Mouse (Mus musculus): ENCODE measurements around the gene Adgrd1. TPM values are rescaled to one million over a fixed set of nuclear protein-coding genes. Genes with fewer than 3 reads are reported as not detected.
A peak's percentile ranks its signal among the peaks of the same experiment; 100 is the strongest.

Adgrd1 gene
- polyA plus RNA-seq, 1 experiment: not detected

- Histone ChIP-seq H3K4me1 (ENCODE audit: control insufficient read depth, insufficient read depth, low read length) (no peaks in the 10 kb centered on the region), H3K4me3 (ENCODE audit: insufficient read depth, low read length) (no peak overlapping the region), H3K27ac (ENCODE audit: insufficient read depth, low read depth, low read length) (no peak overlapping the region)
- TF ChIP-seq CTCF (IDR thresholded peaks at IDR 0.05; ENCODE audit: low read depth, low read length) (no peak), POLR2A (IDR thresholded peaks at IDR 0.05; ENCODE audit: borderline replicate concordance, low read depth, low read length) (no peak)
These were observed 73.0 kb downstream of the Adgrd1 start for GRCm38 (mm10) chr5:129169567-129169966.

- TF ChIP-seq CTCF (IDR thresholded peaks at IDR 0.05; ENCODE audit: low read depth, low read length) (no peak), POLR2A (IDR thresholded peaks at IDR 0.05; ENCODE audit: borderline replicate concordance, low read depth, low read length) (no peak)
- Histone ChIP-seq H3K27ac (ENCODE audit: insufficient read depth, low read depth, low read length) (no peak overlapping the region), H3K4me1 (ENCODE audit: control insufficient read depth, insufficient read depth, low read length) (no peaks in the 10 kb centered on the region), H3K4me3 (ENCODE audit: insufficient read depth, low read length) (no peak overlapping the region)
These were observed 76.0 kb downstream of the Adgrd1 start for GRCm38 (mm10) chr5:129172533-129172932.

- Histone ChIP-seq H3K4me1 (ENCODE audit: control insufficient read depth, insufficient read depth, low read length) (no peaks in the 10 kb centered on the region), H3K4me3 (ENCODE audit: insufficient read depth, low read length) (no peak overlapping the region), H3K27ac (ENCODE audit: insufficient read depth, low read depth, low read length) (no peak overlapping the region)
- TF ChIP-seq POLR2A (IDR thresholded peaks at IDR 0.05; ENCODE audit: borderline replicate concordance, low read depth, low read length) (no peak), CTCF (IDR thresholded peaks at IDR 0.05; ENCODE audit: low read depth, low read length) (no peak)
These were observed 79.4 kb downstream of the Adgrd1 start for GRCm38 (mm10) chr5:129175925-129176324.

GRCm38 (mm10) chr5:129177697-129178511, 81.4 kb downstream of the Adgrd1 start:
- H3K4me3 ChIP-seq (ENCODE audit: insufficient read depth, low read length): no peak overlapping the region
- TF ChIP-seq POLR2A (IDR thresholded peaks at IDR 0.05; ENCODE audit: borderline replicate concordance, low read depth, low read length) (no peak), CTCF (IDR thresholded peaks at IDR 0.05; ENCODE audit: low read depth, low read length) (peak; percentile 24; the same call in 1 of the 2 replicates)

DNA sequence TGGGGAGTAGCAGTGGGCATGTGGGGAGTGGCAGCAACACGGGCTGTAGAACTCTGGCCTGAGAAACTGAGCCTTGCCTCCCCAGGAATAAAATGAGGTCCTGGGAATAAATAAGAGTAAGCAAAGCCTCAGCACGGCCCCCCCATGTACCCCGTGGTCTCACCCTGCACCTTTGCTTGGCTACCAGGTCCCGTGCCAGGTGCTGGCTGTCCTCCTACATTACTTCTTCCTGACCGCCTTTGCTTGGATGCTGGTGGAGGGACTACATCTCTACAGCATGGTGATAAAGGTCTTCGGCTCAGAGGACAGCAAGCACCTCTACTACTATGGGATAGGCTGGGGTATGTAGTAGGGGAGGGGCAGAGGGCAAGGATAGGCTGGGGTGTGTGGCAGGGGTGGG, 82.8 kb downstream of the Adgrd1 start:
- Histone ChIP-seq H3K4me1 (ENCODE audit: control insufficient read depth, insufficient read depth, low read length) (no peaks in the 10 kb centered on the region), H3K27ac (ENCODE audit: insufficient read depth, low read depth, low read length) (no peak overlapping the region), H3K4me3 (ENCODE audit: insufficient read depth, low read length) (no peak overlapping the region)
- no peak for TF ChIP-seq POLR2A (IDR thresholded peaks at IDR 0.05; ENCODE audit: borderline replicate concordance, low read depth, low read length)
- no peak for TF ChIP-seq CTCF (IDR thresholded peaks at IDR 0.05; ENCODE audit: low read depth, low read length)

More at GRCm38 (mm10) chr5:129177697-129178511, 81.4 kb downstream of the Adgrd1 start:
- no peaks in the 10 kb centered on the region for H3K4me1 ChIP-seq (ENCODE audit: control insufficient read depth, insufficient read depth, low read length)
- no peak overlapping the region for H3K27ac ChIP-seq (ENCODE audit: insufficient read depth, low read depth, low read length)

- Histone ChIP-seq H3K4me1 (ENCODE audit: control insufficient read depth, insufficient read depth, low read length) (no peaks in the 10 kb centered on the region), H3K4me3 (ENCODE audit: insufficient read depth, low read length) (no peak overlapping the region), H3K27ac (ENCODE audit: insufficient read depth, low read depth, low read length) (no peak overlapping the region)
- TF ChIP-seq CTCF (IDR thresholded peaks at IDR 0.05; ENCODE audit: low read depth, low read length) (no peak), POLR2A (IDR thresholded peaks at IDR 0.05; ENCODE audit: borderline replicate concordance, low read depth, low read length) (no peak)
These were observed 83.6 kb downstream of the Adgrd1 start for GRCm38 (mm10) chr5:129179995-129180714.

DNA sequence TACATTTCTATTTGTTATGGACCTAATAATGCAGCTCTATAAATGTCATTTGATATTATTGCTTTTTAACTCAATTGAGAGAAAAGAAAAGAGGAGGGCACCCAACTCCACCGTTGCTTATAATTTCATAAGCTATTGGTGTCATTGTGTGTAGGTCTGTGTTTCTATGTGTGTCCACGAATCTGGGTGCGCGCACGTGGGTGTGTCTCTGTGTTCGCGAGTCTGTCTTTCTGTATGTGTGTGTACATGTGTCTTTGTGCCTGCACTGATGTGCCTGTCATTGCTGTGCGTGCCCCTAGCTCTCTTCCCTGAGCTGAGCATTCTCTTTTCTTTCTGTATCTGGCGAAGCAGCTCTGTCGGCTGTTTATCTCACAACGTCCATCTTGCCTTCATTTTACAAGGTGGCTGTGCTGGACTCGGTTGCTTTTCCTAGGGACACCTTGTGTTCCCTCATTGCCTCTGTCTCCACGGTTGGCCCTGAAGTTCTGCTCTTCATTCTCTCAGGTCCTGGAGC, 84.2 kb downstream of the Adgrd1 start:
- no peak overlapping the region for H3K27ac ChIP-seq (ENCODE audit: insufficient read depth, low read depth, low read length)
- no peak for TF ChIP-seq CTCF (IDR thresholded peaks at IDR 0.05; ENCODE audit: low read depth, low read length)
- no peak for TF ChIP-seq POLR2A (IDR thresholded peaks at IDR 0.05; ENCODE audit: borderline replicate concordance, low read depth, low read length)
- no peak overlapping the region for H3K4me3 ChIP-seq (ENCODE audit: insufficient read depth, low read length)

GRCm38 (mm10) chr5:129181450-129181849, 84.9 kb downstream of the Adgrd1 start:
- TF ChIP-seq POLR2A (IDR thresholded peaks at IDR 0.05; ENCODE audit: borderline replicate concordance, low read depth, low read length): no peak
- H3K27ac ChIP-seq (ENCODE audit: insufficient read depth, low read depth, low read length): no peak overlapping the region

More for the DNA sequence above, 84.2 kb downstream of the Adgrd1 start:
- no peaks in the 10 kb centered on the region for H3K4me1 ChIP-seq (ENCODE audit: control insufficient read depth, insufficient read depth, low read length)

DNA sequence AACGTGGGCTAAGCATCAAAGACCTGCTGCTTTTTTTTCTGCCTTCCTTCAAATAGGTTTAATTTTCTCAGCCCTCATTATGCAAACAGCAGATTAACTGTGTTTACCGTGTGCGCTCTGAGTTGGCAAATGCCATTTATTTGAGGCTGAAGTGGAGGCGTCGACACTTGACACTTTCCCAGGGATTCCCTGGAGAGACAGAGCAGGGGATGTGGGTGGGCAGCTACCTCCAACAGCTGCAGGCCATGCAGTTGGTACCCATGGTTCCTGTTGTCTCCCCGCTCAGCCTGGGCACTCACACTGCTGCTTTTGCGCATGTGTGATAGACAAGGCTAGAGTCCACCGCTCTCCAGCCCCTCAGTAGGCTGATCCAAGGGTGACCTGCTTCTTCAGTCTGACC, 86.0 kb downstream of the Adgrd1 start:
- Histone ChIP-seq H3K27ac (ENCODE audit: insufficient read depth, low read depth, low read length) (no peak overlapping the region), H3K4me3 (ENCODE audit: insufficient read depth, low read length) (no peak overlapping the region), H3K4me1 (ENCODE audit: control insufficient read depth, insufficient read depth, low read length) (no peaks in the 10 kb centered on the region)
- TF ChIP-seq CTCF (IDR thresholded peaks at IDR 0.05; ENCODE audit: low read depth, low read length): no peak
- no peak for TF ChIP-seq POLR2A (IDR thresholded peaks at IDR 0.05; ENCODE audit: borderline replicate concordance, low read depth, low read length)

More at GRCm38 (mm10) chr5:129181450-129181849, 84.9 kb downstream of the Adgrd1 start:
- H3K4me3 ChIP-seq (ENCODE audit: insufficient read depth, low read length): no peak overlapping the region
- no peaks in the 10 kb centered on the region for H3K4me1 ChIP-seq (ENCODE audit: control insufficient read depth, insufficient read depth, low read length)

DNA sequence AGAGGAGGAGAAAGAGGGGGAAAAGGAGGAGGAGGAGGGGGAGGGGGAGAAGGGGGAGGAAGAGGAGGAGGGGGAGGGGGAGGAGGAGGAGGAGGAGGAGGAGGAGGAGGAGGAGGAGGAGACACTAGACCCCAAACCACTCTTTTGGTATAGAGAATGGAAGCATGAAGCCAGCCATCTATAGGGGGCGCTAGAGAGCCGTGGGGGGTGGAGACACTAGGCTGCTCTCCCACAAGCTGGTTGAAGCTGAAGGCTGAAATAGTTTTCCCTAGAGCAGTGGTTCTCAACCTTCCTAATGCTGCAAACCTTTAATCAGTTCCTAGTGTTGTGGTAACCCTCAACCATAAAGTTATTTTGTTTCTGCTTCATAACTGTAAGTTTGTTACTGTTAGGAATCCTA, 89.7 kb downstream of the Adgrd1 start:
- no peaks in the 10 kb centered on the region for H3K4me1 ChIP-seq (ENCODE audit: control insufficient read depth, insufficient read depth, low read length)
- TF ChIP-seq CTCF (IDR thresholded peaks at IDR 0.05; ENCODE audit: low read depth, low read length) (no peak), POLR2A (IDR thresholded peaks at IDR 0.05; ENCODE audit: borderline replicate concordance, low read depth, low read length) (no peak)
- no peak overlapping the region for H3K27ac ChIP-seq (ENCODE audit: insufficient read depth, low read depth, low read length)
- no peak overlapping the region for H3K4me3 ChIP-seq (ENCODE audit: insufficient read depth, low read length)

Data from bone marrow macrophage, adult 2 months (primary cell).